Mouse (Mus musculus) neural tube, embryonic 10.5 days (tissue): ENCODE measurements around the gene Disp2.

Experiments used
- DNase-seq: peaks from one replicate; pipeline ENCODE4 v3.0.0-alpha.2; 2017; ENCODE audit warnings: low spot score; ENCODE audit errors: extremely low spot score

Gene Disp2

GRCm38 (mm10) chr2:118779504-118780480 lies at the start of gene Disp2:
TSS of gene Disp2 (plus strand) at chr2:118779719.
- peak; percentile 96 for DNase-seq

- no peak for DNase-seq
Observed at GRCm38 (mm10) chr2:118729816-118730621, 49.5 kb upstream of the Disp2 start.

GRCm38 (mm10) chr2:118730622-118730915 lies 49.0 kb upstream of the Disp2 start:
- no peak for DNase-seq

- DNase-seq: no peak
Observed at GRCm38 (mm10) chr2:118731981-118732380, 47.5 kb upstream of the Disp2 start.

- DNase-seq: no peak
Observed at GRCm38 (mm10) chr2:118733341-118733740, 46.2 kb upstream of the Disp2 start.

GRCm38 (mm10) chr2:118740341-118740740 lies 39.2 kb upstream of the Disp2 start:
- no peak for DNase-seq

- DNase-seq: no peak
Observed at GRCm38 (mm10) chr2:118741183-118741582, 38.3 kb upstream of the Disp2 start.

- no peak for DNase-seq
Observed at GRCm38 (mm10) chr2:118743261-118743943, 36.1 kb upstream of the Disp2 start.

- DNase-seq: no peak
Observed at GRCm38 (mm10) chr2:118744621-118745020, 34.9 kb upstream of the Disp2 start.

GRCm38 (mm10) chr2:118745232-118745884 lies 34.2 kb upstream of the Disp2 start, which contains the start of gene Inafm2:
TSS of gene Inafm2 (plus strand) at chr2:118745758.
- DNase-seq: peak; percentile 89

- peak; percentile 76 for DNase-seq
Observed at GRCm38 (mm10) chr2:118745915-118746901, 33.3 kb upstream of the Disp2 start.

GRCm38 (mm10) chr2:118747301-118747960 lies 32.1 kb upstream of the Disp2 start:
- DNase-seq: no peak

GRCm38 (mm10) chr2:118749341-118749884 lies 30.1 kb upstream of the Disp2 start:
- DNase-seq: no peak

- no peak for DNase-seq
Observed at GRCm38 (mm10) chr2:118750476-118750875, 29.0 kb upstream of the Disp2 start.

GRCm38 (mm10) chr2:118751896-118752791 lies 27.4 kb upstream of the Disp2 start:
- no peak for DNase-seq

- no peak for DNase-seq
Observed at GRCm38 (mm10) chr2:118752792-118753108, 26.8 kb upstream of the Disp2 start.

- DNase-seq: no peak
Observed at GRCm38 (mm10) chr2:118754143-118754542, 25.4 kb upstream of the Disp2 start.

- DNase-seq: no peak
Observed at GRCm38 (mm10) chr2:118755407-118755806, 24.1 kb upstream of the Disp2 start.
